Mouse (Mus musculus): ENCODE data around the gene Plvap.

DNA sequence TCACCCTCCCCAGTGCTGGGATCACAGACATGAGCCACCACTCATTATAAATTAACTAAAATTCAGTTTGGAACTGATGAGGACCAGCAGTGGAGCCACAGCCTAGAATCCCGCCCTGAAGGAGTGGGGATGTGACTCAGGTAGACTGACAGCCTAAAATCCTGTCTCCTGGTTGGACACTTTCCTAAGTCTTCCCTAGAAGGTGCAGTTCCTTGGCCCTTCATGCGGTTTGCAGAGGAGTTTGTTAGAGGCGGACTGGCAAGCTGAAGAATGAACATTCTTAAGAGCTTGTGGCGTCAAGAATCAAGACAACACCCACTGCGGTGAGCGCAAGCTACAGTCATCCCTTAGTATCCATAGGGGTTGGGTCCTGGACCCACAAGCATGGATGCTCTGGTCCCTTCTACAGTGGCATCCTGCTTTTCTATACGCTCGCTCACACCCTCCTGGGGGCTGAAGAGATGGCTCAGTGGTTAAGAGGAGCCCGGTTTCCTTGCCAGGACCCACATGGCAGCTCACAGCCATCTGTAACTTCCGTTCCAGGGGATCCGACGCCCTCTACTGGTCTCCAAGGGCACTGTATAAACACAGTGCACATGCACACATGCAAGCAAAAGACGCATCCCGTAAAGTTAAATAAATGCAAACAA is 34.2 kb downstream of the Plvap start:
- no peak; the same call in 1 of the 2 replicates for TF ChIP-seq MAZ (IDR thresholded peaks at IDR 0.05; ENCODE audit: low read depth, low read length)
- peak; percentile 72 for TF ChIP-seq TBP (IDR thresholded peaks at IDR 0.05; ENCODE audit: low read depth, low read length)
- no peak for TF ChIP-seq EP300 (IDR thresholded peaks at IDR 0.05; ENCODE audit: low read depth in 1 of 2, low read length in 2 of 2)
- peak; percentile 64; the same call in 1 of the 2 replicates for TF ChIP-seq ELF1 (IDR thresholded peaks at IDR 0.05; ENCODE audit: low read depth, low read length)
- TF ChIP-seq POLR2A (IDR thresholded peaks at IDR 0.05; ENCODE audit: control insufficient read depth in 1 of 2, insufficient read depth in 1 of 2, low read depth in 1 of 2, low read length in 2 of 2, poor library complexity in 1 of 2), result peak; percentile 35 to 59; a peak in 2 of 4 replicates
- TF ChIP-seq NRF1 (IDR thresholded peaks at IDR 0.05; ENCODE audit: insufficient read depth, low read depth, low read length, poor library complexity, severe bottlenecking), result no peak
- TF ChIP-seq CTCF (IDR thresholded peaks at IDR 0.05 in 2 of 3, conservative IDR thresholded peaks at IDR 0.05 in 1 of 3; ENCODE audit: control insufficient read depth in 1 of 3, insufficient read depth in 1 of 3, low read depth in 2 of 3, low read length in 3 of 3, poor library complexity in 1 of 3, severe bottlenecking in 1 of 3), result peak; percentile 84 to 91 (median 91)

All from MEL (cell line).